Mouse (Mus musculus) adipocyte (in vitro differentiated cells): ENCODE data around the gene Pik3ap1.

Source experiments
- DNase-seq: peaks from one replicate; pipeline ENCODE4 v3.0.0-alpha.2; 2016; ENCODE audit warnings: low spot score

The Pik3ap1 gene

DNA sequence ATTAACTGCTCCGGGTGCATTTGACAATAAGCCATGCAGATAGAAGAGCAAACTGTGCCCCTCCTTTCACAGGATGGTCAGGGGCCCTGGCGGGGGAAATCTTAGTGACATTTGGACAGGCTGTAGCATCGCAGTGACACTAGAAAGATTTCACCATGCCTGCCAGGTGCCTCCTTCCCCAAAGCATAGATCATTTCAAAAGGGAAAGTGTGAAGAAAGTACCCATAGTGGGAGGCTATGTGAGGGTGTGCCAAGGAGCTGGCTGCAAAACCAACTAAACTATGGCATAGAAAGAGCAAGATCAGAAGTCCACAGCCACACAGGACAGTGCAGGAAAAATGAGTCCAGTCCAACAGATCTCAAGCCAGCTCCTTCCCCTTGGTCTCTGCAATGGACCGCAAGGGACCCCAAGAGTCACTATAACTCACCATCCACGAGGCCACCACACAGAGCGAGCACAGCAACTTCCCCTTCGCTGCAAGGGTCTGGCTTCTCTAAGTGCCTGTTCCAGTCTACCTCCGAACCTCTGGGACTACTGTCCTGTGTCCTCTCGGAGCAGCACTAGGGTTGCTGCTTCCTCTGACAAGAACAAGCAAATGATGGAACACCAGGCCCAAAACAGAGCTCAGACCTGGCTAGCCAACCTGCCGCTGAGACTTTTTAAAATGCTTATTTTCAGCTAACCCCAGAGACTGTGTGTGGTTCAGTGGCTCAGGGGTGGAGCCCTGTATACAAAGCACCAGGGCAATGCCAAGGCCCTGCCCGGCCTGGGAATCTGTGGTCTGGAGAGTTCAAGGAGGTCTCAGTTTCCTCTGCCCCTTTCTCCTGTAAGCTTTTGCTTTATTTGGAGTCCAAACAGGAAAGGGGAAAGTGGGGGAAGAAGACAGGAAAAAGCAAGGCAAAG is 15.1 kb downstream of the Pik3ap1 start:
- no peak for DNase-seq

GRCm38 (mm10) chr19:41366854-41367517 is 17.9 kb downstream of the Pik3ap1 start:
- DNase-seq = no peak

- no peak for DNase-seq
These were observed 18.6 kb downstream of the Pik3ap1 start for GRCm38 (mm10) chr19:41366192-41366853.

- no peak for DNase-seq
These were observed 19.3 kb downstream of the Pik3ap1 start for GRCm38 (mm10) chr19:41365570-41365969.

GRCm38 (mm10) chr19:41364509-41364908 is 20.4 kb downstream of the Pik3ap1 start:
- DNase-seq = no peak

GRCm38 (mm10) chr19:41362963-41363362 is 21.9 kb downstream of the Pik3ap1 start:
- DNase-seq = no peak

GRCm38 (mm10) chr19:41360459-41360858 is 24.4 kb downstream of the Pik3ap1 start:
- no peak for DNase-seq

DNA sequence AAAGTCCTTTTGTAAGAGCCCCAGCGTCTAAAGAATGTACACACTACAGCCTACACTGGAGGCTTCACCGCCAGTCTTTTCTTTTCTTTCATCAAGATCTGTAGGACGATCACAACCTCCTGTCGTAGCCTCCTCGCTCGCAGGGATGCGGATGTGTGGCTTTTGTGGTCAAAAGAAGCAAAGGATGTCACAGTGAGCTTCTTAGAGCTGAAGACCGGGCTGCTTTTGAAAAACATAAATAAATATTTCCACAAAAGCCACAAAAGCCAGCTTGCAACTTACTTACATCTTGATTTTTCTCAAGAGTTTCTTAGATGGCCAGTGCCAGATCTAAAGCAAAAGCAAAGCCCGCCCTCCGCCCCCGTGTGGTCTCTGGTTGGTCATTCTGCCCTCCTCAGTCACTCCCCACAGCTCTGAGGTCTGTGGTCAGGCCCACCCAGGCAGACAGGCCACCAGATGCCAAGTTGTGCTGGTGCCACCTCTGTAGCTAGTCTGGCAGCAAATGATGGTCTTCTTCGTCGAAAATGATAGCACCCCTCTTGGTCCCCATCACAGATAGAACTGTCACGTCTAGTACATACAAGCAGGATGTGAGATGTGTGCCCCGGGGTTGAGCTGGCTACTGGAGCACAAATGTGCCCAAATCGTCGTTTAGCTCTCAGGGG is 30.5 kb downstream of the Pik3ap1 start:
- no peak for DNase-seq

DNA sequence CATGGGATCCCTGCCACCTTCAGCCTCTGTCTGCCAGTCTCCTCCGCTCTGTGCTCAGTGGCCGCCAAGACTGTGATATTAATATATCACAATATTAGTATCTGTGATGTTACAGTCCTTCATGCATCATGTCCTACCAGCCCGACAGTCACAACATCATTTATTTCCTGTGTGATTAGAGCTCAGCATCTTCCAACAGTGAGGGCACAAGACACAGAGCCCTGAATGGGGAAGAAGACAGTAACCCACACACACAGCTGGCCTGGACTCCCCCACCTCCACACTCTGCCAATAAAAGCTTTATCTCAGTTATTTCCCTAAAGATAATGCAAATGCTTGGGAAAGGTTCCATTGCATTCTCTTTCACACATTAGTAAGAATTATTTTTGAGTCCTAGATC is 35.3 kb downstream of the Pik3ap1 start:
- DNase-seq = no peak

- DNase-seq = no peak
These were observed 36.7 kb downstream of the Pik3ap1 start for GRCm38 (mm10) chr19:41348161-41348560.

DNA sequence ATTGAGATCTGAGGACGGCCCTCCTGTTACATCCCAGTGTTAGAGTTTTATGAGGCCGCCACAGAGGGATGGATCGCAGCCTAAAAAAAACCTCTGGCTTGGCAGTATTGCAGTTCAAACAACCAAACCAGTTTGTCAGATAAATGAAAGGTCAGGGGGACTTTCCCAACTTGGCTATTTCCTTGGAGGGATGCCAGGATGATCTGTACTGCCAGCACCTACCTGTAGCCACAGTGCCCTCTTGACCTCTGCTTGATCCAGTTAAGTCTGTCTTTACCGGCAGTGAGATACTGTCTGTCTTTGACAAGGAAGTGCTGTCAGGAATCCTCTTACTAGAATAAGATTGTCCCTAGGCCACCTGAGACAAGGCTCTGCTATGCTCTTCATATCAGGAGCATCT is 37.6 kb downstream of the Pik3ap1 start:
- peak; percentile 28 for DNase-seq

DNA sequence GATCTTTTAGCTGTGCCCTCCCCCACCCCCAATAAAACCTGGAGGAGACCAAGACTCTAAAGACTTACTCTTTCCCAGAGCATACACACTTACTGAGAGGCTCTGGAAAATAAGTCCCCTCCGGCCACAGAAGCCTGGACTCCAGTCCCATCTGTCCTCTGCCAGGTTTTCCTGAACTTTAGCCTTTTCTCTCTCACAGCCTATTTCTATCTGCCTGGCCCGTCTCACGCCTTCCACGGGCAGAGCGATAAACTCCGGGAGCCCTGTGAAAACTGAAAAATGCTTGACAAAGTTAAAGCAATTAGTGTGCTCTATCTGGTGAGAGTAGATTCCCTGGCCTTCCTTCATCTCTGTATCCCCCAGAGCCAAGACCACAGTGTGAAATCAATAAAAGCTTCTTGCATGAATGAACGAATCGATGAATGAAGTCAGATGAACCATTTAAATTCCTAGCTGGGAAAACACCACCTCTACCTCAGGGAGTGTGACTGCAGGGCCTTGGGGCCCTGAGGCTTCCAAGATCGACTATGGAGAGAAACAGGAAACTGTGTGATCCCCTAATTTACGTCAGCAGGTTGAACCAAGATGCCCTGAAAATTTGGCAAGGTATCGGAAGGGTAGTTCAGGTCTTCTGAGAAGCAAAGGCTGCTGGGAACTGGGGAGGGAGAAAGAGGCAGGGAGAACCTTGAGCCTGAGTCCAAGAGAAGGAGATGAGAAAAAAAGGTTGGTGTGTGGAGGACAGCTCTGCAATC is 38.6 kb downstream of the Pik3ap1 start:
- DNase-seq = no peak

GRCm38 (mm10) chr19:41345028-41345741 is 39.7 kb downstream of the Pik3ap1 start:
- DNase-seq = peak; percentile 48

GRCm38 (mm10) chr19:41344666-41345027 is 40.3 kb downstream of the Pik3ap1 start:
- DNase-seq = no peak

- DNase-seq = no peak
These were observed 42.3 kb downstream of the Pik3ap1 start for GRCm38 (mm10) chr19:41342592-41343090.

GRCm38 (mm10) chr19:41341677-41342076 is 43.2 kb downstream of the Pik3ap1 start:
- DNase-seq = no peak

DNA sequence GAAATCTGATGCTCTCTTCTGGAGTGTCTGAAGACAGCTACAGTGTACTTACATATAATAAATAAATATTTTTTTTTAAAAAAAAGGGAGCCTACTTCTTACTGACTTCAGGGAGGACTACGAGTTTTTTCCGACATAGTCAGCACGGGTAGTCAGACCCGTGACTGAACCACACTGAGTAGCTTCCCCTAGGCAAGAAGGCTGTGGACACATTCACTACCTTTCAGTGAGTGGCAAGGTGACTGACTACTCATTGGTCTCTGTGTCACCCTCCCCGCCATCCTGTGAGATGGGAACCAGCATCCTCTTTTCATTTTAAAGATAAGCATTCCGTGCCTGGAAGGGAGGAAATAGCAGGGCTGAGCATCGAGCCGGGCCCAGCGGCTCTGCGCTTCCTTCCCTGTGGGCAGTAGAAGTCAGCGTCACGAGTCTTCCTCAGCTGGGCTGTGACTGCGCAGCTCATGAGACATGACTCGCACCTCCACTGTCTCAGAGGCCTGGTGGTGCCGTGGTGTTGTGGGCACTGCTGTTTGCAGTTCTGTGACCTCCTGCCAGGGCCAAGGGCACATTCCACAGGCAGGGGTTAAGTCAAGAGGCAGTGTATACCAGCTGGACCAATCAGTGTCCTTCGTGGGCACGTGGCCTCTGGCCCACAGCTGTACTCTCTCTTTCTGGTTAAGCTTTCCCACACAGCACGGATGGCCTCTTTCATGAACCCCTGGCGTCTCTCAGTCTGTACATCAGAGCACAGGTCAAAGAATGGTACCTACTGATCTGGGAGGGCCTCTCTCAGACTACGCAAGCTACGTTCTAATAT is 45.7 kb downstream of the Pik3ap1 start:
- no peak for DNase-seq

DNA sequence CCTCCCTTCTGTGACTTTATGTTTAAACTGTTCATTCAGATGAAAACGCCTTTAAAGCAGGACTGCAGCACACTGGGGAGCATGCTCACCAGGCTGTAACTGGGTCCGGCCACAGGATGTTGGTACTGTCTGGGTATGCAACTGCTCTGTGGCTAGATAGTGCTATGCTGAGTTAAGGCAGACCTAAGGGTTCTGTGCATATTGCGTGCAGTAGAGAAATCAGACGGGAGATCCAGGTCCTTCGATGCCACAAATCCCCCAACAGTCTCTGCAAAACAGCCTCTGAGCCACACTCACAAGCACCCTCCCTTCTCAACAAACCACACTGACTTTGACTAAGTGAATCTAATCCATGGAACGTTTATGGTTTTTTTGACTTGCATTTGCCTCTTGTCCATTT is 46.5 kb downstream of the Pik3ap1 start:
- no peak for DNase-seq

- DNase-seq = no peak
These were observed 49.2 kb downstream of the Pik3ap1 start for GRCm38 (mm10) chr19:41335721-41336120.

GRCm38 (mm10) chr19:41332986-41333385 is 51.9 kb downstream of the Pik3ap1 start:
- DNase-seq = no peak
